Mouse (Mus musculus) cortical plate, adult 2 months (tissue): ENCODE measurements around the gene Gp1bb.

Experiments
- CTCF ChIP-seq: fragments of 200-500 bp; IDR thresholded peaks from 2 replicates; pipeline ENCODE4 v1.5.1; 2011; ENCODE audit warnings: mild to moderate bottlenecking, control low read depth, low read length; ENCODE audit not compliant: insufficient read depth; ENCODE audit errors: extremely low read depth
- POLR2A ChIP-seq: fragments of 200-500 bp; IDR thresholded peaks from 2 replicates; pipeline ENCODE4 v1.6.1; 2011; ENCODE audit warnings: mild to moderate bottlenecking, low read length, control low read depth; ENCODE audit not compliant: insufficient read depth; ENCODE audit errors: extremely low read depth

DNA sequence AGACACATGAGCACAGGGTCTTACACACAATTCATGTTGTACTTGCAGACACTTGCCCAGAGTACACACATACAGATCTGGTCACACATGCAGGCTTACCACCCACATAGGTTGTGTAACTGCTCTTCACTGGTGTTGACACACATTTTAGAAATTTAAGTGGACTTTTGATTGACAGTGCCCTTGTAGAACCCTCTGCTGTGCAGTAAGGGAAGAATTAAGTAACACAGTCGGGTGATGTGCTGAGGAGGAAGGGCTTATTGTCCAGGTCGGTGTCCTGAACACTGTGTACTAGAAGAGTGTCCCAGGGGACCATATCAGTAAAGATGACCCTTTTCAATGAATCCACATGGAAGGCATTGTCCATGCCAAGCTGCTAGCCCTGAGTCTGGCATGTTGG is 28.3 kb downstream of the Gp1bb start:
- TF ChIP-seq CTCF: no peak
- TF ChIP-seq POLR2A: no peak
